Mouse (Mus musculus) kidney, embryonic 14.5 days (tissue): ENCODE measurements around the gene Camta2. TPM values are rescaled to one million over a fixed set of nuclear protein-coding genes. Genes with fewer than 3 reads are reported as not detected.

Experiments
- ATAC-seq: fragments of 200-750 bp; cut with Nextera tagmentation; 2 replicates; pipeline ENCODE4 v1.8.0; 2017; ENCODE audit warnings: moderate number of reproducible peaks, mild to moderate bottlenecking, moderate TSS enrichment, moderate library complexity; ENCODE audit not compliant: low FRiP score, low TSS enrichment
- H3K27ac ChIP-seq: fragments of 300-500 bp; sonication (generic); 2 replicates; pipeline ENCODE4 v1.5.1; 2014; ENCODE audit warnings: low read depth, mild to moderate bottlenecking, low read length, moderate library complexity, mixed read lengths
- H3K27me3 ChIP-seq: fragments of 300-500 bp; sonication (generic); 2 replicates; pipeline ENCODE4 v1.6.1; 2014; ENCODE audit warnings: mild to moderate bottlenecking, low read length; ENCODE audit not compliant: control insufficient read depth, insufficient read depth
- H3K36me3 ChIP-seq: fragments of 300-500 bp; sonication (generic); 2 replicates; pipeline ENCODE4 v1.6.1; 2014; ENCODE audit warnings: low read length, mixed read lengths; ENCODE audit not compliant: control insufficient read depth, insufficient read depth
- H3K4me1 ChIP-seq: fragments of 300-500 bp; sonication (generic); 2 replicates; pipeline ENCODE4 v1.6.1; 2014; ENCODE audit warnings: low read length, mixed read lengths; ENCODE audit not compliant: control insufficient read depth, insufficient read depth
- H3K4me2 ChIP-seq: fragments of 300-500 bp; sonication (generic); replicated peaks from 2 replicates; pipeline ENCODE4 v1.6.1; 2014; ENCODE audit warnings: low read depth, mild to moderate bottlenecking, low read length
- H3K4me3 ChIP-seq: fragments of 300-500 bp; sonication (generic); 2 replicates; pipeline ENCODE4 v1.5.1; 2014; ENCODE audit warnings: mild to moderate bottlenecking, low read length
- H3K9ac ChIP-seq: fragments of 300-500 bp; sonication (generic); 2 replicates; pipeline ENCODE4 v1.6.1; 2014; ENCODE audit warnings: low read depth, mild to moderate bottlenecking, low read length, moderate library complexity
- H3K9me3 ChIP-seq: fragments of 300-500 bp; sonication (generic); 2 replicates; pipeline ENCODE4 v1.6.1; 2016; ENCODE audit warnings: low read length; ENCODE audit not compliant: control insufficient read depth
- WGBS: fragments of 180-500 bp; shearing (Covaris S2); extraction: QIAGEN DNeasy Blood & Tissue Kit; methylation state at CpG from one replicate; pipeline ENCODE4 v1.1.7; 2014; 5-methylcytosine and 5-hydroxymethylcytosine counted together
- polyA plus RNA-seq: library from polyadenylated mRNA; unstranded; fragments of >200 nt; fragmentation: Nextera tagmentation; extraction: Ambion mirVana; gene quantifications from 2 replicates; pipeline ENCODE4 v1.2.1, GENCODE M21; 2014

The Camta2 gene
- polyA plus RNA-seq, 1 experiment from 2014 or later = 16.1 TPM

DNA sequence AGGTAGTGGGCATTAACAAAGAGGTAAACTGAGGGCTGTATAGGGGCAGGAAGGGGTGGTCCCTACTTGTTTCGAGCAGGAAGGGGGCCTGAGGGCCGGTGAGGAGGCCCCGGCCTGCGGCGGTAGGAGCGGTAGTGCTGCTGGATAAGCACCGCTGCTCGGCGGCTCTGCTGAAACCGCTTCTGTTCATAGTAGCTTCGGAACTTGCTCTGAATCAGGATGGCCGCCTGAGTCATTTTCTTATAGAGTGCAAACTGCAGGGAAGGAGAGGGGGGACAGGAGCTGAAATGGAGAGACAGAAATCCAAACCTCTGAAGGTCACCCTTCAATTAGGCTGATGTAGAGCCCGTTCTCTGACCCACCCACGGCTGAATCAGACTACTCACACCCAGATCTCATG is 17.4 kb downstream of the Camta2 start:
- no peaks in the 10 kb centered on the region for H3K27me3 ChIP-seq
- no peak for ATAC-seq
- H3K4me2 ChIP-seq = peak overlapping the region; percentile 70
- H3K9ac ChIP-seq = peak overlapping the region; percentile 62
- 43% methylated on average over 14 of the region's 14 CpGs for WGBS
- H3K4me3 ChIP-seq = peak overlapping the region; percentile 57
- H3K4me1 ChIP-seq = peaks cover 15% of the 10 kb centered on the region
- peaks cover 34% of the 10 kb centered on the region for H3K36me3 ChIP-seq
- H3K27ac ChIP-seq = peak overlapping the region; percentile 89; the same call in 1 of the 2 replicates
- H3K9me3 ChIP-seq = no peaks in the 10 kb centered on the region

DNA sequence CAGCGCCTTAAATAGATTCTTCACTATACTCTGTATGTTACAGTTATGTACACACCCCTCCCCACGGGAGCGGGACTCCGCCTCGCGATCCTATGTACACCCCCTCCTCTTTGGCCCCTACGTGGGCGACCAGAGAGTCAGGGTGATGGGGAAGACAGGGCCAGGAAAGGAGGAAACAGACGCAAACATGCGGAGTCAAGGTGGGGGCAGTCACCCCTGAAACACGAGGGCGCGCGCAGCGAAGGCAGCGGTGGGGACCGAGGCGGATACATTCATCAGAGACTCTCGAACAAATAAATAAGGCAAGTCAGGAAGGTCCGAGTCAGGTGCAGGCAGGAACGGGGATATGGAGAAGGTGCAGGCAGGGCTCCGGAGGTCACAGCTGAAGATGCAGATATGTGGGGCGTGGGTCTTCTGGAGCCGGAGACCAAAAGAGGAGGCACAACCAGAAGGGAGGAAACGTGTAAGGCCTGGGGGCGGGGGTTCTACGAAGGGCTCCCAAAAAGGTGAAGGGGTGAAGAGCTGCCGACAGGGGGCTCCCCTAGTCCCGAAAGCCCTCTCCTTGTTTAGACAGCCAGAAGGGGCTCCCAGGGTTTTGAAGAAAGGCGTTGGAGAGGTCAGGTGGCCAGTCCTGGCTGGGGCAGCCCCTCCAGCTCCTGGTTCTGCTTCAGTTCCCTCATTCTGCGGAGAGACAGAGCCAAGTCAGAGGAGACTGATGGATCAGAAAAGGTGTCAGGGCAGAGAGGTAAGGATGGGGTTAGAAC is 18.1 kb downstream of the Camta2 start:
- Histone ChIP-seq H3K9ac (peak overlapping the region; percentile 62), H3K4me1 (peaks cover 15% of the 10 kb centered on the region), H3K27ac (peak overlapping the region; percentile 89), H3K4me2 (peak overlapping the region; percentile 70), H3K9me3 (no peaks in the 10 kb centered on the region), H3K27me3 (no peaks in the 10 kb centered on the region), H3K36me3 (peaks cover 41% of the 10 kb centered on the region), H3K4me3 (peak overlapping the region; percentile 57)
- under 1% methylated on average over 31 of the region's 31 CpGs for WGBS
- ATAC-seq = peak; percentile 51

DNA sequence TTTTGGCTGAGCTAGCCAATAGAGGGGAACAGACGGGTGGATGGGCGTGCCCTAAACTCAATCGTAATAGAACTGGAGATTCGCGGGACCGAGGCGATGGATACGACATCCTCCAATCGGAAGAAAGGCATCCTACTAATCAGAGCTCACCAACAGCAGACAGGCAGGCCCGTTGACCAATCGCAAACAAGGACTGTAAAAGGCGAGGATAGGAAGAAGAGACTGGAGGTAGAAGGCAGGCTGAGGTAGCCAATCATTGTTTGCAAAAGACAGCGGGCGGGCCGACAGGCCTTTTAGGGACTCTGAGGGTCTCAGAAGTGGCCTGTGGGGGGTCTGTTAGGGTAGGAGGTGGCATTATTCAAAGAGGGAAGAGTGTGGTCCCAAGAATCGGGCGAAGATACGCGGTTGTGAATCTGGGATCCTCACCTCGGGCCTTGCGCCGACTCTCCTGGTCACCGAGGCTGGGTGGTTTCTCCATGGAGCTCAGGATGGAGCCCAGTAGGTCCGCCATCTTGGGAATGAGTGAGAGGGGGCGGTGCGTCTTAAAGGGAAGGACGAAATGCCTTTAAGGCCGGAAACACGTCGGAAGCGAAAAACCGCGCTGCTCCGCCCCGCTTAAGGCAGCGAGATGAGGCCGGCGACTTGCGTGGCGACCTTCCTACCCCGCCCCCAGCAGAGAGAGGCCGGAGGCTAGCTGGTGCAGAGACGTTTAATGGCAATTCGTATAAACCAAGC is 19.0 kb downstream of the Camta2 start, which contains the start of gene Spag7:
Gene Spag7, minus strand, starts transcription at position 646 of the 735 bp plus-strand sequence.
- ATAC-seq = peak; percentile 95
- Histone ChIP-seq H3K27me3 (no peaks in the 10 kb centered on the region), H3K4me3 (peak within 1 kb of the TSS; percentile 57), H3K36me3 (peaks cover 47% of the 10 kb centered on the region), H3K4me2 (peak within 1 kb of the TSS; percentile 81), H3K4me1 (peaks cover 15% of the 10 kb centered on the region), H3K9ac (peak within 1 kb of the TSS; percentile 64), H3K27ac (peak within 1 kb of the TSS; percentile 89), H3K9me3 (no peaks in the 10 kb centered on the region)
- under 1% methylated on average over 44 of the region's 44 CpGs for WGBS

DNA sequence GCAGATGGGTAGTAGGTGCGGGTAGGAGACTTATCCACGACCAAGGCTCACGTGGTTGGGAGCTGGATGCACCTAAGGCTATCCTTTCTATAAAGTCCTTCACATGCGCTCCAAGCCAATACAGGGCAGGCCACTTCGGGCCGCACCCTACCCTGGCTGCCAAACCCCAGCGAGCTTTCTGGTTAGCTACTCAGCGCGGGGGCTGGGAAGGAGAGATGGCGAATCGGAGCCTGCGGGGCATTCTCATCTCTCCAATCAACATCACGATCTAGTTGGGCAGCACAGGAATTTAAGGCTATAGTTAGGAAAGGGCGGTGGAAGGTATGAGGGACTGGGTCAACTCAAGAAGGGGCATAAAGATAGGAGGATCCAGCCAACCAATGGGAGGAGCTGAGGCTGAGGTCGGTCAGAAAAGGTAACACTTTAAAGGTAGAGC is 19.6 kb downstream of the Camta2 start:
- Histone ChIP-seq H3K27me3 (no peaks in the 10 kb centered on the region), H3K9me3 (no peaks in the 10 kb centered on the region), H3K4me1 (peaks cover 15% of the 10 kb centered on the region), H3K36me3 (peaks cover 49% of the 10 kb centered on the region), H3K27ac (peak overlapping the region; percentile 89), H3K9ac (peak overlapping the region; percentile 64), H3K4me3 (peak overlapping the region; percentile 57), H3K4me2 (peak overlapping the region; percentile 81)
- ATAC-seq = peak; percentile 51; the same call in 1 of the 2 replicates
- under 1% methylated on average over 15 of the region's 15 CpGs for WGBS

DNA sequence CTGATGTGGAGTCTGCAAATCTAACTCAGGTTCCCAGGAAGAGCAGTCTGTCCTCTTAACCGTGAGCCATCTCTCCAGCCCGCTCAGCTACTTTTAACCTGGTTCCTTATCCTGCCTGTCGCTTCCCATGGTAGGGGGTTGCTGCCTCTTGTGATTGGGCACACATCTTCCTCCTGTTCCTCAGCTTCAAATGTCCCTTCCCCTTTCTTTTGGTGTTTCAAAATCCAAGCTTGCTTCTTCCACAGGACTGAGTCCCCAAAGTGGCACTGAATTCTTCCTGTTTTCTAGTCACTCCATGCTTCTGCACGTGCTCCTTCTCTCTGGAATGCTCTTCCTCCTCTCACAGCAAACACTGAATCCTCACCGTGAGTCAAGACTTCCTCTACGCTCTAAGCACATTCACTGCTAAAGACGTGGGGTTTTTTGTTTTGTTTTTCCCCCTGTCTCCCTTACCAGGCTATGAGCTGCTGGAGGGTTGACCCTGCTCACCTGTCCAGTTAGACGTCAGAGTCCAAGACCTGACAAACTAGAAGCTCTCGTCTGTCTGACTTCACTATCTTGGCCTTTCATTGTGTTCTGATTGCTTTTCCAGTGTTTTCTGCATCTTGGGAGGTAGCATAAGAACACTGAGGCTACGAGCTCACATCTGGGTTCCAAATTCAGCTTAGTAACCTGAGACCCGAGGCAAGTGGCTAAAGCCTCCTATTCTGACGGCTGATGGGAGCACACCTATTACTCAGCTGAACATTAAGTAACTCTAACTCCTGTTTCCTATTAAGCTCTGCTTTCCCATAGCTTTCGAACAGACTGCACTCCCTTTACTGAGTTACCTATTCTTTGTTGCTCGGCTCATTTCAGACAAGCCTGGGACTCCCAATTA is 20.4 kb downstream of the Camta2 start:
- peak overlapping the region; percentile 64 for H3K9ac ChIP-seq
- H3K4me1 ChIP-seq = peaks cover 15% of the 10 kb centered on the region
- H3K36me3 ChIP-seq = peaks cover 58% of the 10 kb centered on the region
- H3K4me2 ChIP-seq = peak overlapping the region; percentile 81
- no peaks in the 10 kb centered on the region for H3K9me3 ChIP-seq
- peak overlapping the region; percentile 89 for H3K27ac ChIP-seq
- peak overlapping the region; percentile 57 for H3K4me3 ChIP-seq
- WGBS = 63% methylated on average over 14 of the region's 14 CpGs
- ATAC-seq = no peak
- no peaks in the 10 kb centered on the region for H3K27me3 ChIP-seq

DNA sequence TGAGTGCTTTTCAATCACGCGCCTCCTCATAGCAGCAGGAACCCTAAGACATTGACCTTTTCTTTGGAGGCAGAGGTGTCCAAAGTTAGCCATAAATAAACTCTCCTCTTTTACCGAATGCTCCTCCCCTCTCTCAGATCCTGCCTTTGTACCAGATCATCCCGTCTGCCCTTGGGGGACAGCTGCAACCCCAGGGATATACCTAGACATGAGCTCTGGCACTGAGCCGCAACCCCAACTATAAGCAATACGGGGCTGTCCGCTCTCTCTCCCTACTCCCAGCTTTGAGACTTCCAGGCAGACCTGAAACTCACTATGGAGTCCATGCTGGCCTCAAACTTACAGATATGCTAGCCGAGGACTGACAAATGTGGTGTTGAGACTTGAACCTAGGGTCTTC is 21.2 kb downstream of the Camta2 start:
- WGBS = 98% methylated on average over 8 of the region's 8 CpGs
- H3K27me3 ChIP-seq = no peaks in the 10 kb centered on the region
- no peak overlapping the region for H3K4me3 ChIP-seq
- no peak overlapping the region for H3K4me2 ChIP-seq
- H3K36me3 ChIP-seq = peaks cover 59% of the 10 kb centered on the region
- ATAC-seq = no peak
- H3K9ac ChIP-seq = no peak overlapping the region
- no peaks in the 10 kb centered on the region for H3K9me3 ChIP-seq
- no peak overlapping the region for H3K27ac ChIP-seq
- H3K4me1 ChIP-seq = peaks cover 15% of the 10 kb centered on the region

DNA sequence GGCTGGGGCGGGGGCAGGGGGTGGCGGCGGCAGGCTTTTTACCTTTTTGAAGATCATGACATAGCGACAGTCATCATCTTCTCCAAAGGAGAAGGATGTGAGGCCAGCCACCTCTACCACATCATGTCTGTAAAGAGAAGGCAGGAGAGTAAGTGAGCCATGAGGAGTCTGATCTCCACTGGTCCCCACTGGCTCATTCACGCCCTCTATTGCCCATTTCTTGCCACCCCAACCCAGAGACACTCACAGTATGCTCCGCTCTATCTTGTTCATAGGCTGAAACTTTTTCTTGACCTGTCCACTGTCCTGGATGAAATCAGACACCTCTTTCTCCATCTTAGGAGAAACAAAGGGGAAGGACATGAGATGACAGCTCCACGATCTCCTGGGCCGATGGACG is 23.2 kb downstream of the Camta2 start:
- Histone ChIP-seq H3K9ac (no peak overlapping the region), H3K4me3 (no peak overlapping the region), H3K9me3 (no peaks in the 10 kb centered on the region), H3K36me3 (peaks cover 56% of the 10 kb centered on the region), H3K4me2 (no peak overlapping the region), H3K27me3 (no peaks in the 10 kb centered on the region), H3K27ac (no peak overlapping the region), H3K4me1 (peaks cover 5% of the 10 kb centered on the region; the same call in 1 of the 2 replicates)
- 87% methylated on average over 9 of the region's 9 CpGs for WGBS
- ATAC-seq = no peak

DNA sequence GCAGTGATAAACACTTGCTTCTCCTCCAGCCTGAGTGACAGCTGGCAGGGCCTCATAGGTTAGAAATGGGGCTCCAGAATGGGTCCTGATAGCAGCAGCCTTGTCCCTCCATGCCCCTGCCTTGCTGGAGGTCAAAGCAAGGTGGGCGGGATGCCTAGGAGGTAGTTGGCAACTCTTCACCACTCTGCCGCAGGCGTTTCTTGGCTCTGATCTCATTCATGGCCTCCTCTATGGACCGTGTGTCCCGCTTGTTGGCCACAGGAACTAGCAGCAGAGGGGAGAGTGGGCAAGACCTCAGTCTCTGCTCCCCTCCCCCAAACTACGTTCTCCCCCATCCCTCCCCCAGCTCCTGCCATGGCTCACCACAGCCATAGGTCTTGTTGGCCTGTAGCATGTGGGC is 23.9 kb downstream of the Camta2 start:
- 87% methylated on average over 6 of the region's 6 CpGs for WGBS
- ATAC-seq = no peak

More for the DNA sequence above, 23.9 kb downstream of the Camta2 start:
- H3K36me3 ChIP-seq = peaks cover 56% of the 10 kb centered on the region
- H3K9ac ChIP-seq = no peak overlapping the region
- H3K4me1 ChIP-seq = peaks cover 5% of the 10 kb centered on the region; the same call in 1 of the 2 replicates
- H3K4me3 ChIP-seq = no peak overlapping the region
- H3K27ac ChIP-seq = no peak overlapping the region
- H3K4me2 ChIP-seq = no peak overlapping the region
- H3K9me3 ChIP-seq = no peaks in the 10 kb centered on the region
- no peaks in the 10 kb centered on the region for H3K27me3 ChIP-seq
